Mouse (Mus musculus): ENCODE measurements at regions not wholly inside any gene's neighbourhood (a gene's known extent, or its start where the extent isn't known, plus 50 kb on each side); places are given as distances from the start of the nearest gene placed in this dataset.
A peak's percentile ranks its signal among the peaks of the same experiment; 100 is the strongest.
"Not testable (repeated sequence)": the region's sequence is repeated elsewhere in the genome, so short reads cannot be mapped to it uniquely, and the experiment has no call there.

GRCm38 (mm10) chr13:5570386-5570785 lies 290.9 kb upstream of the Klf6 start:
- Histone ChIP-seq H3K36me3 (ENCODE audit: insufficient read depth) (no peaks in the 10 kb centered on the region), H3K4me1 (ENCODE audit: insufficient read depth) (no peaks in the 10 kb centered on the region), H3K4me2 (no peak overlapping the region), H3K9ac (no peak overlapping the region), H3K27me3 (ENCODE audit: insufficient read depth, low read length) (no peaks in the 10 kb centered on the region), H3K27ac (ENCODE audit: low read depth) (no peak overlapping the region), H3K9me3 (ENCODE audit: low read depth, low read length) (no peaks in the 10 kb centered on the region), H3K4me3 (ENCODE audit: low read depth, low read length) (no peak overlapping the region)
- TF ChIP-seq CTCF (IDR thresholded peaks at IDR 0.05; ENCODE audit: low read depth): no peak
- DNase-seq (no peak), ATAC-seq (ENCODE audit: insufficient read depth) (no peak)
- WGBS: 92% methylated on average over 2 of the region's 2 CpGs

GRCm38 (mm10) chr13:5576568-5576967 lies 284.7 kb upstream of the Klf6 start:
- no peak overlapping the region for H3K4me2 ChIP-seq
- H3K36me3 ChIP-seq (ENCODE audit: insufficient read depth): no peaks in the 10 kb centered on the region
- no peak for TF ChIP-seq CTCF (IDR thresholded peaks at IDR 0.05; ENCODE audit: low read depth)
- ATAC-seq (ENCODE audit: insufficient read depth) (no peak), DNase-seq (no peak)
- no peak overlapping the region for H3K4me3 ChIP-seq (ENCODE audit: low read depth, low read length)
- no peaks in the 10 kb centered on the region for H3K4me1 ChIP-seq (ENCODE audit: insufficient read depth)
- H3K9me3 ChIP-seq (ENCODE audit: low read depth, low read length): no peaks in the 10 kb centered on the region
- WGBS: 65% methylated on average over 5 of the region's 5 CpGs
- no peak overlapping the region for H3K9ac ChIP-seq
- no peaks in the 10 kb centered on the region for H3K27me3 ChIP-seq (ENCODE audit: insufficient read depth, low read length)
- H3K27ac ChIP-seq (ENCODE audit: low read depth): no peak overlapping the region

- H3K4me2 ChIP-seq; ATAC-seq (ENCODE audit: insufficient read depth); H3K9me3 ChIP-seq (ENCODE audit: low read depth, low read length); H3K27ac ChIP-seq (ENCODE audit: low read depth); H3K4me1 ChIP-seq (ENCODE audit: insufficient read depth); H3K27me3 ChIP-seq (ENCODE audit: insufficient read depth, low read length); H3K4me3 ChIP-seq (ENCODE audit: low read depth, low read length); H3K9ac ChIP-seq; DNase-seq; H3K36me3 ChIP-seq (ENCODE audit: insufficient read depth): not testable (repeated sequence)
- 84% methylated on average over 7 of the region's 7 CpGs for WGBS
Measured at GRCm38 (mm10) chr13:5583681-5584080, 277.6 kb upstream of the Klf6 start.

GRCm38 (mm10) chr13:5587196-5587595 lies 274.1 kb upstream of the Klf6 start:
- Histone ChIP-seq H3K9me3 (ENCODE audit: low read depth, low read length) (no peaks in the 10 kb centered on the region), H3K4me3 (ENCODE audit: low read depth, low read length) (no peak overlapping the region), H3K36me3 (ENCODE audit: insufficient read depth) (no peaks in the 10 kb centered on the region), H3K4me1 (ENCODE audit: insufficient read depth) (no peaks in the 10 kb centered on the region), H3K9ac (no peak overlapping the region), H3K4me2 (no peak overlapping the region), H3K27me3 (ENCODE audit: insufficient read depth, low read length) (no peaks in the 10 kb centered on the region), H3K27ac (ENCODE audit: low read depth) (no peak overlapping the region)
- ATAC-seq (ENCODE audit: insufficient read depth): no peak
- DNase-seq: no peak
- TF ChIP-seq CTCF (IDR thresholded peaks at IDR 0.05; ENCODE audit: low read depth): no peak

- Histone ChIP-seq H3K9me3 (ENCODE audit: low read depth, low read length) (no peaks in the 10 kb centered on the region), H3K27ac (ENCODE audit: low read depth) (no peak overlapping the region), H3K4me3 (ENCODE audit: low read depth, low read length) (no peak overlapping the region), H3K9ac (no peak overlapping the region), H3K36me3 (ENCODE audit: insufficient read depth) (no peaks in the 10 kb centered on the region), H3K4me2 (no peak overlapping the region), H3K27me3 (ENCODE audit: insufficient read depth, low read length) (no peaks in the 10 kb centered on the region), H3K4me1 (ENCODE audit: insufficient read depth) (no peaks in the 10 kb centered on the region)
- no peak for ATAC-seq (ENCODE audit: insufficient read depth)
- 77% methylated on average over 2 of the region's 2 CpGs for WGBS
- TF ChIP-seq CTCF (IDR thresholded peaks at IDR 0.05; ENCODE audit: low read depth): no peak
- DNase-seq: no peak
Measured at GRCm38 (mm10) chr13:5591286-5591685, 270.0 kb upstream of the Klf6 start.

- no peak for TF ChIP-seq CTCF (IDR thresholded peaks at IDR 0.05; ENCODE audit: low read depth)
- no peaks in the 10 kb centered on the region for H3K9me3 ChIP-seq (ENCODE audit: low read depth, low read length)
- no peaks in the 10 kb centered on the region for H3K27me3 ChIP-seq (ENCODE audit: insufficient read depth, low read length)
- 40% methylated on average over 4 of the region's 4 CpGs for WGBS
- H3K4me2 ChIP-seq: peak overlapping the region; percentile 20; the same call in 1 of the 2 replicates
- H3K4me1 ChIP-seq (ENCODE audit: insufficient read depth): no peaks in the 10 kb centered on the region
- no peak overlapping the region for H3K9ac ChIP-seq
- peak; percentile 21 for DNase-seq
- peak; percentile 54; the same call in 1 of the 2 replicates for ATAC-seq (ENCODE audit: insufficient read depth)
- H3K4me3 ChIP-seq (ENCODE audit: low read depth, low read length): no peak overlapping the region
- H3K27ac ChIP-seq (ENCODE audit: low read depth): peak overlapping the region; percentile 15; the same call in 1 of the 2 replicates
- H3K36me3 ChIP-seq (ENCODE audit: insufficient read depth): no peaks in the 10 kb centered on the region
Measured at GRCm38 (mm10) chr13:5591837-5592555, 269.3 kb upstream of the Klf6 start.

- Histone ChIP-seq H3K4me3 (ENCODE audit: low read depth, low read length) (no peak overlapping the region), H3K36me3 (ENCODE audit: insufficient read depth) (no peaks in the 10 kb centered on the region), H3K4me1 (ENCODE audit: insufficient read depth) (no peaks in the 10 kb centered on the region), H3K9ac (no peak overlapping the region), H3K9me3 (ENCODE audit: low read depth, low read length) (no peaks in the 10 kb centered on the region), H3K27me3 (ENCODE audit: insufficient read depth, low read length) (no peaks in the 10 kb centered on the region), H3K27ac (ENCODE audit: low read depth) (peak overlapping the region; percentile 15; the same call in 1 of the 2 replicates), H3K4me2 (0 out of 2 replicates have a peak overlapping the region, but pooled peaks have one; percentile 20)
- DNase-seq: peak; percentile 78
- 28% methylated on average over 3 of the region's 3 CpGs for WGBS
- peak; percentile 88 for ATAC-seq (ENCODE audit: insufficient read depth)
- no peak for TF ChIP-seq CTCF (IDR thresholded peaks at IDR 0.05; ENCODE audit: low read depth)
Measured at GRCm38 (mm10) chr13:5592556-5593061, 268.7 kb upstream of the Klf6 start.

Measured in lung, embryonic 14.5 days (tissue).